Mouse (Mus musculus): Measurements from ENCODE around the gene Lingo2. TPM values are rescaled to one million over a fixed set of nuclear protein-coding genes. Genes with fewer than 3 reads are reported as not detected.
A peak's percentile ranks its signal among the peaks of the same experiment; 100 is the strongest.

Gene Lingo2
- polyA plus RNA-seq, 1 experiment from 2014 or later: 38.5 TPM

DNA sequence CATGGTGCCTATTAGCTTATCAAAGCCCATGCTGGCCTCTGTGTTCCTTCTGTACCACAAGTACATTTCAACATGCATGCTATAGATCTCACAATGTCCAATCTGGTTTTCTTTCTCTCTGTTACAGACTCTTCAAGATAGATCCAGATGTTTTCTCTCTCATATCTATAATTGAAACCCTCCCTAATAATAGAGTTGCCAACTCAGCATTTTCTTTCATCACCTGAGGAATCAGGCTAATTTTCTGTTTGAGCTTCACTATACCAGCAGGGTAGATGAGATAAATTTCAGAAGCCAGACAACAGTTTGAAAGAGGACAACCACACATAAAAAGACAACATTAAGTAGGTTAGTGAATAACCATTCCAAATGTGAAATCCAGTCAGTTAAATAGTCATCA lies 303.8 kb downstream of the Lingo2 start:
- DNase-seq: no peak
- no peak overlapping the region for H3K27ac ChIP-seq (replicated peaks; ENCODE audit: low read depth, low read length)

DNA sequence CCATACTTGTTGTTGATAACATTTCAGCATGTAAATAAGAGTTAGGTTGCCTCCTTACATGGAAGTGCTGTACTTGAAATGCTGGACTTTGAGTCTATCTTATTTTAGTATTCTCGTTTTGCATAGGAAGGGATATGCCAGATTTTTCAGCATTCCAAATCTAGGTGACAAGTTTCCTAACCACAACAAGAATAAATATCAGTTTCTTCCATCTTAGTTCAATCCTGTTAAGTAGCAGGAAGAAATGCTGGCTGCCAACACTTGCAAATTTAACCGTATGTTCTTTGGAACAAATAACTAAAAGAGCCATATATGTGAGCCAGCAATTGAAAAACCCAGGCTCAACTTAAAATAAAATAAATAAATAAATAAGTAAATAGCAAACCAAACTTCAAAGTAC lies 315.9 kb downstream of the Lingo2 start:
- DNase-seq (no peak), ATAC-seq (ENCODE audit: low FRiP score, low TSS enrichment) (no peak)
- Histone ChIP-seq H3K4me3 (replicated peaks; ENCODE audit: low read depth, low read length) (no peak overlapping the region), H3K9ac (replicated peaks; ENCODE audit: low read length) (no peak overlapping the region), H3K4me1 (ENCODE audit: control insufficient read depth, insufficient read depth, low read length) (no peaks in the 10 kb centered on the region), H3K27ac (replicated peaks; ENCODE audit: low read depth, low read length) (no peak overlapping the region), H3K9me3 (ENCODE audit: control insufficient read depth, low read length) (no peaks in the 10 kb centered on the region), H3K36me3 (ENCODE audit: control insufficient read depth, insufficient read depth, low read length) (no peaks in the 10 kb centered on the region), H3K4me2 (ENCODE audit: low read length) (no peak overlapping the region), H3K27me3 (ENCODE audit: control insufficient read depth, insufficient read depth, low read length) (no peaks in the 10 kb centered on the region)
- 88% methylated on average over 2 of the region's 2 CpGs for WGBS

More for the DNA sequence above, 303.8 kb downstream of the Lingo2 start:
- Histone ChIP-seq H3K27me3 (ENCODE audit: control insufficient read depth, insufficient read depth, low read length) (no peaks in the 10 kb centered on the region), H3K36me3 (ENCODE audit: control insufficient read depth, insufficient read depth, low read length) (no peaks in the 10 kb centered on the region), H3K4me1 (ENCODE audit: control insufficient read depth, insufficient read depth, low read length) (no peaks in the 10 kb centered on the region), H3K9me3 (ENCODE audit: control insufficient read depth, low read length) (no peaks in the 10 kb centered on the region), H3K9ac (replicated peaks; ENCODE audit: low read length) (no peak overlapping the region), H3K4me2 (ENCODE audit: low read length) (no peak overlapping the region), H3K4me3 (replicated peaks; ENCODE audit: low read depth, low read length) (no peak overlapping the region)
- ATAC-seq (ENCODE audit: low FRiP score, low TSS enrichment): no peak

DNA sequence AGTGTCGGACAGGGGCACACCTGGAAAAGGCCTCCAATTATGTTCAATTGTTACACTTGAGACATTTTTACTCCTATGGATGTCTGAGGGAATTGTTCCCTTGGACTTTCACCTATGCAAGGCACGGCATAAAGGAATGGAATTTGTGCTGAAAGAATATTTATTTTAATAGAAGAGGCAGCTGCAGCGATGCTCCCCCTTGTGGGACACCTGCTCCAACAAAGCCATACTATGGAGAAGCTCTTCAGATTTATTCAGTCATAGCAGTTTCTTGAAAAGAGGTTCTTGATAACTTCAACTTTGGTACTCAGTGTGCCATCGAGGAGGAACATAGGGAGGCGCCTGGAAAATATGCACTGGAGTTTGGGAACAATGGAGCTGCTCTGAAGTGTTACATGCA lies 374.7 kb downstream of the Lingo2 start:
- Histone ChIP-seq H3K4me1 (ENCODE audit: control insufficient read depth, insufficient read depth, low read length) (no peaks in the 10 kb centered on the region), H3K4me3 (replicated peaks; ENCODE audit: low read depth, low read length) (no peak overlapping the region), H3K27me3 (ENCODE audit: control insufficient read depth, insufficient read depth, low read length) (no peaks in the 10 kb centered on the region), H3K36me3 (ENCODE audit: control insufficient read depth, insufficient read depth, low read length) (no peaks in the 10 kb centered on the region), H3K4me2 (ENCODE audit: low read length) (no peak overlapping the region), H3K27ac (replicated peaks; ENCODE audit: low read depth, low read length) (no peak overlapping the region), H3K9me3 (ENCODE audit: control insufficient read depth, low read length) (no peaks in the 10 kb centered on the region), H3K9ac (replicated peaks; ENCODE audit: low read length) (no peak overlapping the region)
- WGBS: 82% methylated on average over 5 of the region's 5 CpGs
- no peak for DNase-seq
- no peak for ATAC-seq (ENCODE audit: low FRiP score, low TSS enrichment)

DNA sequence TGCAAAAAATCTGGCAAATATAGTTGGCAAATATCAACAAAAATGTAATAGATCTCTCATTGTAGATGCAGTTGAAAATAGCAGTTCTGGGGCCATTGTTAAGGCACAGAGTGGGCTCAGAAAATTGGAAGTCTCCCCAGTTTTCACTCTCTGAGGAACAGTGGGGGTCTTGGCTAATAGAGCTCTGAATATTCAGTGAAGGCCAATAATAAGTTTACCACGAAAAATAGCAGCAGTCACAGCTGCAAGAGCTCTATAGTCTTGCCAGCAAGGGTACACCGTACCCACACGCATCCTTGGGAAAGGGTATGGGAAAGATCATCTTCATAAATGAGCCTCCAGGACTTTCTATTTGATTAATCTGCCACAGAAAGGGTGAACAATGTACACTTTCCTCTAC lies 375.3 kb downstream of the Lingo2 start:
- no peaks in the 10 kb centered on the region for H3K4me1 ChIP-seq (ENCODE audit: control insufficient read depth, insufficient read depth, low read length)
- no peaks in the 10 kb centered on the region for H3K9me3 ChIP-seq (ENCODE audit: control insufficient read depth, low read length)
- H3K27ac ChIP-seq (replicated peaks; ENCODE audit: low read depth, low read length): no peak overlapping the region
- H3K36me3 ChIP-seq (ENCODE audit: control insufficient read depth, insufficient read depth, low read length): no peaks in the 10 kb centered on the region
- H3K9ac ChIP-seq (replicated peaks; ENCODE audit: low read length): no peak overlapping the region
- peak; percentile 31 for DNase-seq
- 61% methylated on average over 3 of the region's 3 CpGs for WGBS
- no peak for ATAC-seq (ENCODE audit: low FRiP score, low TSS enrichment)
- H3K27me3 ChIP-seq (ENCODE audit: control insufficient read depth, insufficient read depth, low read length): no peaks in the 10 kb centered on the region
- no peak overlapping the region for H3K4me3 ChIP-seq (replicated peaks; ENCODE audit: low read depth, low read length)
- no peak overlapping the region for H3K4me2 ChIP-seq (ENCODE audit: low read length)

GRCm38 (mm10) chr4:36566544-36566943 lies 385.0 kb downstream of the Lingo2 start:
- Histone ChIP-seq H3K4me2 (ENCODE audit: low read length) (no peak overlapping the region), H3K4me3 (replicated peaks; ENCODE audit: low read depth, low read length) (no peak overlapping the region), H3K27ac (replicated peaks; ENCODE audit: low read depth, low read length) (no peak overlapping the region), H3K36me3 (ENCODE audit: control insufficient read depth, insufficient read depth, low read length) (no peaks in the 10 kb centered on the region), H3K9ac (replicated peaks; ENCODE audit: low read length) (no peak overlapping the region), H3K27me3 (ENCODE audit: control insufficient read depth, insufficient read depth, low read length) (no peaks in the 10 kb centered on the region), H3K4me1 (ENCODE audit: control insufficient read depth, insufficient read depth, low read length) (no peaks in the 10 kb centered on the region), H3K9me3 (ENCODE audit: control insufficient read depth, low read length) (no peaks in the 10 kb centered on the region)
- WGBS: 88% methylated on average over 1 of the region's 1 CpGs
- ATAC-seq (ENCODE audit: low FRiP score, low TSS enrichment) (no peak), DNase-seq (no peak)

GRCm38 (mm10) chr4:36560997-36561396 lies 390.6 kb downstream of the Lingo2 start:
- H3K9ac ChIP-seq (replicated peaks; ENCODE audit: low read length): no peak overlapping the region
- H3K4me3 ChIP-seq (replicated peaks; ENCODE audit: low read depth, low read length): no peak overlapping the region
- ATAC-seq (ENCODE audit: low FRiP score, low TSS enrichment): no peak
- no peak for DNase-seq
- H3K36me3 ChIP-seq (ENCODE audit: control insufficient read depth, insufficient read depth, low read length): no peaks in the 10 kb centered on the region
- H3K4me2 ChIP-seq (ENCODE audit: low read length): no peak overlapping the region
- 94% methylated on average over 1 of the region's 1 CpGs for WGBS
- no peak overlapping the region for H3K27ac ChIP-seq (replicated peaks; ENCODE audit: low read depth, low read length)
- H3K4me1 ChIP-seq (ENCODE audit: control insufficient read depth, insufficient read depth, low read length): no peaks in the 10 kb centered on the region
- no peaks in the 10 kb centered on the region for H3K9me3 ChIP-seq (ENCODE audit: control insufficient read depth, low read length)
- H3K27me3 ChIP-seq (ENCODE audit: control insufficient read depth, insufficient read depth, low read length): no peaks in the 10 kb centered on the region

DNA sequence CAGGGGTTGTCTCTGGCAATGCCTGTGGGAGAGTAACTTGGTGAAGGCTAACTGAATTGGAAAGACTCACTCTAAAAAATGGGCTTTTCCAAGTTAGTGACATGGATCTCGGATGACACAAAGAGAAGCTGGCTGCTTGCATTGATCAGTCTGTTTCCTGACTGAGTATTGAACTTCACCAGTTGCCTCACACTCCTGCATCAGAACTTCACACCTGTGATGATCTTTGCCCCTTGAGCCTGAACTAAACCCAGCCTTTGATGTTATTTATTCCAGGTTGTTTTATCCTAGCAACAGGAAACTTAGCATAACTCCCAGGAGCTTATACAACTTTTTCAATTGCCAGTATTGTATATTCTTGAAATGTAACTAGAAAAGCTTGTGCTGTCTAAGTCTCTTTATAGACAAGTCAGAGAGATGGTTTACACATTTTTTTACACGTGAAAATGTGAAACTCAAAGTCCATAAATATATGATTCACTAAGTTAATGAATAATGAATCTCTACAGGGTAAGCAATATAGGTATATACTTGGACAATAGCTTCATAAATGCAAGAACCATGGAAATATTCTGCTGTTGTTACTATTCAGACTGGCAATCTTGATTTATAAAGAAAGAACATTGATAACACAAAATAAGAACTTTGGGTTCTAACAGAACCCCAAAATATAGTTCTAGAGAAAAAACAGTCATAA lies 410.7 kb downstream of the Lingo2 start:
- Histone ChIP-seq H3K9ac (replicated peaks; ENCODE audit: low read length) (no peak overlapping the region), H3K27ac (replicated peaks; ENCODE audit: low read depth, low read length) (no peak overlapping the region), H3K9me3 (ENCODE audit: control insufficient read depth, low read length) (no peaks in the 10 kb centered on the region), H3K4me3 (replicated peaks; ENCODE audit: low read depth, low read length) (no peak overlapping the region), H3K4me2 (ENCODE audit: low read length) (no peak overlapping the region), H3K36me3 (ENCODE audit: control insufficient read depth, insufficient read depth, low read length) (no peaks in the 10 kb centered on the region), H3K27me3 (ENCODE audit: control insufficient read depth, insufficient read depth, low read length) (no peaks in the 10 kb centered on the region), H3K4me1 (ENCODE audit: control insufficient read depth, insufficient read depth, low read length) (no peaks in the 10 kb centered on the region)
- no peak for ATAC-seq (ENCODE audit: low FRiP score, low TSS enrichment)
- WGBS: 62% methylated on average over 2 of the region's 2 CpGs
- no peak for DNase-seq

DNA sequence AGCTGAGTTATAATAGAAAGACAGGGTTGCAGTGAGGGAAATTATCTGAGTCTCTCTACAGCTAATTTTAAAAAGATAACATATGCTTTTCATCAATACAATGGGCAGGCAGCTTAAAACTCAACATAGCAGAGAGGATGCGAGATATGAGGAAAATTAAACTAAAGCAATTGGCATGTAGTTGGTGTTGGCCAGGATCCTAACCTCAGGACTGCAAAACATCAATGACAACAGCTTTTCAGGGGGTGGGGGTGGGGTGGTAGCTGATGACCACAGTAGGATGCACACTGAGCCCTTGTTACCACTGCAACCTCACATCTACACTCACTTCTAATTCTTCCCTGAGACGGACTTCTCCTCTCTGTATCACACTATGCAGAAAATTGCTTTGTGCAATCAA lies 417.7 kb downstream of the Lingo2 start:
- Histone ChIP-seq H3K4me1 (ENCODE audit: control insufficient read depth, insufficient read depth, low read length) (no peaks in the 10 kb centered on the region), H3K4me3 (replicated peaks; ENCODE audit: low read depth, low read length) (no peak overlapping the region), H3K27ac (replicated peaks; ENCODE audit: low read depth, low read length) (no peak overlapping the region), H3K4me2 (ENCODE audit: low read length) (no peak overlapping the region), H3K9ac (replicated peaks; ENCODE audit: low read length) (no peak overlapping the region), H3K9me3 (ENCODE audit: control insufficient read depth, low read length) (no peaks in the 10 kb centered on the region), H3K36me3 (ENCODE audit: control insufficient read depth, insufficient read depth, low read length) (no peaks in the 10 kb centered on the region), H3K27me3 (ENCODE audit: control insufficient read depth, insufficient read depth, low read length) (no peaks in the 10 kb centered on the region)
- DNase-seq: no peak
- ATAC-seq (ENCODE audit: low FRiP score, low TSS enrichment): no peak
- 92% methylated on average over 2 of the region's 2 CpGs for WGBS

DNA sequence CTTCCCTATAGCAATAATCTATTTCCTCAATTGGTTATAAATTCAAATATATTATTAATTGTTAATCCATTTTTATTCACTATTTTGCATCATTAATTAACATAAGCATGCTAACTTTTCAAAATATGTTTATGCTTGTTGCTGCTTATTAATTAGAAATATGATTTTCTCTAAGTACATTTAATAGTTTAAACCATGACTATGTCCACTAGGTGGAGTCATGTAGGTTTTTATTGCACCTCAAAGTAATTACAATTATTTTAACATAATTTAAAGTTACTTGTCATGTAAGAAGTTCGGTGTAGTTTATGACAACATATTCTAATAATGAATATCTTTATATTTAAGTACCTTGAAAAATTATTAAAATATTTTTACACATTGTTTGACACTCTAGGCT lies 461.3 kb downstream of the Lingo2 start:
- no peaks in the 10 kb centered on the region for H3K4me1 ChIP-seq (ENCODE audit: control insufficient read depth, insufficient read depth, low read length)
- DNase-seq (peak; percentile 24), ATAC-seq (ENCODE audit: low FRiP score, low TSS enrichment) (no peak)
- WGBS: 82% methylated on average over 1 of the region's 1 CpGs
- no peak overlapping the region for H3K9ac ChIP-seq (replicated peaks; ENCODE audit: low read length)
- H3K9me3 ChIP-seq (ENCODE audit: control insufficient read depth, low read length): no peaks in the 10 kb centered on the region
- H3K4me2 ChIP-seq (ENCODE audit: low read length): no peak overlapping the region
- H3K27ac ChIP-seq (replicated peaks; ENCODE audit: low read depth, low read length): no peak overlapping the region
- no peak overlapping the region for H3K4me3 ChIP-seq (replicated peaks; ENCODE audit: low read depth, low read length)
- H3K27me3 ChIP-seq (ENCODE audit: control insufficient read depth, insufficient read depth, low read length): no peaks in the 10 kb centered on the region
- no peaks in the 10 kb centered on the region for H3K36me3 ChIP-seq (ENCODE audit: control insufficient read depth, insufficient read depth, low read length)

Data from midbrain, embryonic 14.5 days (tissue).